Mouse (Mus musculus) urinary bladder, adult 2 months (tissue): ENCODE measurements at regions not wholly inside any gene's neighbourhood (a gene's known extent, or its start where the extent isn't known, plus 50 kb on each side); places are given as distances from the start of the nearest gene placed in this dataset.

ENCODE experiments used
- DNase-seq: peaks from one replicate; pipeline ENCODE4 v3.0.0; 2022; ENCODE audit warnings: low spot score

DNA sequence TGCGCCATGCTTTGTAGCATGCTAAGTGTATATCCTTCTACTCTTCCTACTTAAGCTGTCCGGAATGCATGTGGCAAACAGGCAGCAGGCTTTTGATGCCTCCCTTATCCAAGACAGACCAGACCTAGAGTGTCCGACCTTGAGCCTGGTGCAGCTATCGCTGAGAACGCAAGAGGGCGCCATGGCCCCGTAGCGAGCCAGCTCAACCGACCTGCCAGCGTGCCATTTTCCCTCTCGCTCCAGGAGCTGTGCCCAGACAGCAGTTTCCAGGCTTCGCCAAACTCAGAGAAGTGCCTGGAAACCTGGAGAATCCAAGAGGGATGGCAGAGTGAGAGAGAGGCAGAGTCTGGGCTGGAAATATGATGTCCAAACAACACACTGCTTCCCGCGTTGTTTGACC is 155.8 kb upstream of the Gm12830 start:
- DNase-seq: peak; percentile 69

DNA sequence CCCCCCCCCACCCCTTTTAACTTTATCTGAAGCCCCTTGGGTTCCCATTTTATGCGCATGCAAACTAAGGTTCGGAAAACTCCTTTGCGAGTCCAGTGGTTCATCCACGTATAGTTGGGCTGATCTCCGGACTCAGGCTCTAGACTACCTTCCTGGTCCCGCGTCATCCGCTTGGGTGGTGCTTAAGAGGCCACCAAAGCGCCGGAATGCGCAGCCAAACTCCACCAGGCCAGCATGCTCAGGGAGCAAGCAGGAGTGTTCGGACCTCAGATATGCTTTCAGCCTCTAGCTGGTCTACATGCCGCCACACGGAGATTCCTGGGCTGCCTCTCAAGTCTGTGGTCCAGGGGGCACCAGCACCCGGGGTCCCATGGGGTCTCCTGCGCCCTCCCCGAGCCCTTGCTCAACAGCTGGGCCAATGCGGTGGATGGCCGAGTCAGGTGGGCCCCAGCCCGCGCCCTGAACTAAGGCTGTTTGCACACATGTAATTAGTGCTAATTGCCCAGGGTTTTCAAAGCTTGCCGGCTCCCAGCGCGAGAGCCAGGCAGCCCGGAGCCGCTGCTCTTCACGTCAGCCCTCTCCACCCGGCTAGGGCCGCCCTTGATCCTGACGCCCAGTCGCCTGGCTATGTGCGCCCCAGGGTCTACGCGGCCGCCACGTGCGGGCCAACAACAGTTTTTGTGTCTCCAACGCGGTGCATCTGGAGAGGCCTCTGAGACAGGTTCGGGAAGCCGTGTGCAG is 155.1 kb upstream of the Gm12830 start:
- no peak for DNase-seq

- DNase-seq: no peak
These were observed 154.6 kb upstream of the Gm12830 start for GRCm38 (mm10) chr4:114666979-114667328.

DNA sequence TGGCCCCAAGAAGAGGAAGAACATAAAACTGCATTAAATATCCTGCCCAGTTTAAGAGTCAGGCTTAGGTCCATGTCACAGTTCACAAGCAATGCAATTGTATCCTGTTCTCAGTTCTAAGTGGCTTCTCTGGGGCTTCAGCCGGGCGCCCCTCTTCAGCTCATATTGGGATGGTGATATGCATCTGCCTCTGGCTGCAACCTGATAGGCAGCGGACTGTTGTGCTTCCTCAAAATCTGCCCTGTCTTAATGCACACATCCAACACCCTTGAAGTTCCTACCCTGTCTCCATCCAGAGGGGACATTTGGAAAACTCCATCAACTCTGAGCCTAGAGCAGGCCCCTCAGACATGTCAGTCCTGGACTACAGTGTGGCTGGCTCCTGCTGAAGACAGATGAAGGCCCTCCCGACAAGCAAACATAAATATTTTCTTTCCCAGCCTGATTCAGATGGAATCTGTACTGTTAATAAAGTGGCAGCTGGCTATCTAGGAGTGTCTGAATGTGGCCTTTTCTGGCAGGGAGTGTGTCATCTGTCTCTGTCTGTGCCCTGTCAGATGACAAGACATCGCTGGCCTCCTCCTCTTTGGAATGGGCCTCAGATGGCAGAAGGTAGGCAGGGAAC is 149.3 kb upstream of the Gm12830 start:
- DNase-seq: no peak

DNA sequence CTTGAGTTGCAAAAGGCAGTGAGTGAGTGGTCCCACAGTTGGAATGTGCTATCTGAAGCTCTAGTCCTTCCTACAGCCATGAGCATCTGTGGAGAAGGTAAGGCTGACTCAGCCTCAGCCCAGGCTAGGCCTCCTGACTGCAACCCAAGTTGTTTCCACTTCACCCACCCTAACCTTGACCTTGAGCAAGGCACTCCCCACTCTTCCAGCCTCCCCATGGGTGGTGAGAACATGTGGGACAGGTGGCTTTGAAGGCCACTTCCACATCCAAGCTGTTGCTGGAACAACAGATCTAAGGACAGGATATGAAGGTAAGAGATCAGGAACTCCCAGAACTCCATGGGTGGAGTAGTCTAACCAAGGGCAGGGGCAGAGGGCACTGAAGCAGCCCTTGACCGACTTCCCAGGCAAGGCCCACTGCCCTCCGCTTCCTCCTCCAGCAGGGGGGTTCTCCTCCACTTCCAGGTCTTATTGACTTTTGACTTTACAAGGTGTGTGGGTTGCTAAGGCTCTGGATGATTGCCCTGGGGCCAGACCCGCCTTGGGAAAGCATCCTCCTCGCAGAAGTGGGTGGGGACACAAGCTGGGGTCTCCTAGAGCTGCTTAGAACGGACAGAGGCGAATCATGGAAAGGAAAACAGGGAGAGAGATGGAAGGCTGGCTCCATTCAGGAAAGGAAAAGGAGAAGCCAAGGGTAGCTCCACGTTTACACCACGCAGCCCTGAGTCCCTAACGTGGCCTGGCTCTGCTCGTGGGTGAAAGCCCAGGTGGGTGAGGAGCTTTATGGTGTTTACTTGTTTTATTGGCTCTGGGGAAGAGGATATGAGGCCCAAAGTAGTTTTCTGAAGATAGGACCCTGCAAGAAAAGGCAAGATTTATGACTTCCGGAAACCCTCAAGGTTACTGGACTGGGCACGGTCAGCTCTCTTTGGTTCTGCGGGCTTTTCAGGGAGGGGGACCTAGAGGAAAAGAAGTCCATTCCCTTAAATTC is 144.3 kb upstream of the Gm12830 start:
- DNase-seq: no peak

GRCm38 (mm10) chr4:114678053-114678941 is 143.2 kb upstream of the Gm12830 start:
- no peak for DNase-seq

DNA sequence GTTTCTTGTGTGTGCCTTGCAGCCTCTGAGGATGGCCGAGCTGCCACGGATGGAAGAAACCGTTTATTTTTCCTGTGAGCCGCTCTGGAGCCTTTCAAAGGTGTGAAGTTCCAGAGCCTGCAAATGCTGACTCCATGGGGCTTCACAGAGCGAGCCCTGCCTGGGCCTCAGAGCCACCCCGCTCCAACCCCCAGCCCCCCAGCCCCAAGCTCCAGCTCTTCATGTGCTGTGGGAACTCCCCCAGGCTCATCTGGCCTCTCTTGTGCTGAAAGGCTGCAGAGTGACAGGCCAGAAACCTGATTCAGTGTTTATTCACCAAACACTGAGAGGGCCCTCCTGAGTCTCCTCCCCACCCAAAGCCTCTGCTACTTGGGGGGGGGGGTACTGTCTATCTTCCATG is 141.2 kb upstream of the Gm12830 start:
- no peak for DNase-seq

- DNase-seq: no peak
These were observed 138.6 kb upstream of the Gm12830 start for GRCm38 (mm10) chr4:114682955-114683354.

- DNase-seq: no peak
These were observed 137.8 kb upstream of the Gm12830 start for GRCm38 (mm10) chr4:114683696-114684095.

DNA sequence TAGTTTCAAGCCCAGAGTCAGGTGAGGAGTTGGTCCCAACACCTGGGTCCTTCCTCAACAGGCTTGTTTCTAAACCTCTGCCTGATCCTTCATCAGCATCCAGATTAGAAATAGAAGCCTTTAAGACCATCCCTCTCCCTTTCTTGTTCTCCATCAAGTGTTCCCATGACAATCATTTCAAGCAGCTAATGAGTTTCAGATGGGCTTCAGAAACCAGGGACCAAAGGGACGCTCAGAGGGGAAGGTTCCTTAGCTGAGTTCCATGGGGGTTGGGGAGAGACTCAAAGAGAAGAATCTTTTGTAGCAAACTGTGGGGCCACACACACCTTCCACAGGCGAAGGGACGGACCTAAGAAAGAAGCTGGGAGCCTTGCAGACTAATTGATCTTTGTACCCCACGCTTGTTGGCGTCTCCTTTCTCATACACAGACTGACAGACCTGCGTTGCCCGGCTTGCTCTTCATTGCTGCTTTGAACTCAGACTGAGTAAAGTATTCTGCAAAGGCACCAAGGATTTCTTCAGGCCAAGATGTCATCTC is 136.6 kb upstream of the Gm12830 start:
- no peak for DNase-seq

- no peak for DNase-seq
These were observed 136.1 kb upstream of the Gm12830 start for GRCm38 (mm10) chr4:114685454-114685853.

GRCm38 (mm10) chr4:114686091-114686490 is 135.4 kb upstream of the Gm12830 start:
- DNase-seq: no peak

GRCm38 (mm10) chr4:114688356-114688972 is 133.1 kb upstream of the Gm12830 start:
- no peak for DNase-seq

GRCm38 (mm10) chr4:114688973-114689371 is 132.6 kb upstream of the Gm12830 start:
- DNase-seq: no peak

GRCm38 (mm10) chr4:114705586-114705985 is 115.9 kb upstream of the Gm12830 start:
- no peak for DNase-seq

DNA sequence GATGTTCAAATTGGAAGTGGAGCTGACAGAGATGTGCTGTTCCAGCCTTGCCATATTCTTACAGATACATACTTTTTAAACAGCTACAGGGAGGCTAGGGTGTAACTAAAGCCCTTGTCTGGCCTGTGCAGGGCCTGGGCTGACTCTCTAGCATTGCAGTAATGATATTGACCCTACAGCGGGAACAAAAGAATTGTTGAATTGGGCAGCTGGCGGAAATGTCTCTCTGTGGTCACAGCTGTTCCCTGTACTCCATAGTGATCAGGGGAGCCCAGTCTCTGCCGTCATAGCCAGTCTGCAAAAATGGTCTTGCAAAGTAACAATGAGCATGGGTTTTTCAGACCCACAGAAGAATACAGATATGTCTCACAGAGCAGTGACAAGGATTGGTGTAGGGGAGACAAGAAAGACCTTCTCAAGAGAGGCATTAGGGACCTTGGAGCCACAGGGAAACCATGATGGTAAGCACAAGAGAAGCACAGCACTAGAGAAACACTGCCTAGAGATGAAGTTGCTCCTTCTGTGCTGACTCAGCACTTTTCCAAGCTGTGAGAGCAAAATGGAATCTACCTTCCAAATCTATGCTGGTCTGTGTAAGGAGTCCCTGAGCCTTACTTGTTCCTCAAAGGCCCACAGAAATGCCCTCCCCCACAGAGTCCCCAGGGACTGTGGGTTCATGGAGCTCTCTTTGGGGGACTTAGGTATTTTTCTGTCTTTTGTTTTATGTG is 111.2 kb upstream of the Gm12830 start:
- no peak for DNase-seq

GRCm38 (mm10) chr4:114711082-114711481 is 110.4 kb upstream of the Gm12830 start:
- DNase-seq: no peak

DNA sequence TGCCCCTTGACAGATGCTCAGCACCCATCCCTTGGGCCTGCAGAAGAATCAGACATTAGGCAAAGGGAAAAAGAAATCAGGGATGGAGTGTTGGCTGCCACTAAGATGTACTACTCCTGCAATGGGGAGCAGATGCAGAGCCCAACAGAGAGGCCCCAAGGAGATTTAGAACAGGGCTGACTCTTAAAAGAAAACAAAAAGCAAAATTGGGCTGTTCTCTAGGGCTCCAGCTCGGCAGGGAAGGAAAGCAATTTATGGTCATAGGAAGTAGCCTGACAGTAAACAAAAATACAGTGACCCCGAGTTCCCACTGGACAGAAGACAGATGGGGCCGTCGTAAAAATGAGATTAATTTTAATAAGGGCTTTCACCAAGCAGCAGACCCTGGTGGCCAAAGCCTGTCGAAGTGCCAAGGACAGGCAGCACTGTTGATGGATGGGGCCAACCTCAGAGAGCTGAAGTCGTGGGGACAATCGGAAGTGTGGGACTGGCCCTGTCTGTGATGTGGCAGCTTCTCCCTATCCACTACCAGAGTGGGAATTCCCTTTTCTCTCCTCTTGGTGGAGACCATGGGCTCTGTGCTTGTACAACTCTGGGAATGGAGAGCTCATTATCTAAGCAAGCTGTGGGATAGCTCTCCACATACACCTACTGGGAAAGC is 109.4 kb upstream of the Gm12830 start:
- no peak for DNase-seq

DNA sequence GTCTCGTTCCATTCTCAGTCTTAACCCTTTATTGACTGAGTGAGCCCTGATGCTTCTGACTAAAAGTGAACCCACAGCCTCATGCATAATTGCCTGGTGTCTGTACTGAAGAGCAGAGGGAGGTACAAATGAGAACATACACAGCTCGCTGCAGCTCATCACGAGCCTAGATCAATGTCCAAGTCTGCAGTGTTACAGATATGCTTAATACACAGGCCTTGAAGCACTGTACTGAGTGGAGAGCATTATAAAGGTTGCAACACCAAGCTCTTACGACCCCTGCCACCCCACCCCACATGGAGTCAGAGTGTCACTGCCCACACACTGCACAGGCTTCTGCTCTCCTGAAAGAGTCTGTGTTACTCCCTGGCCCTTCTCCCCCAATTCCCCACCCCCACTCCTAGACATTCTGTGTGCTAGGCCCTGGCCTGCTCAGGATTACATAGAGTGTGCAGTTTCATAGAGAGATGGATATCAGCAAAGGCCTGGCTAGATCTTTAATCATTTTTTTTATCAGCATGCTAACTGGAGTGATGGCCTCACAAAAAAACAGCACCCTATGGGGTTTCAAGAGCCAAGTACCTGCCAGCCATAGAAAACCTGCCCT is 108.5 kb upstream of the Gm12830 start:
- DNase-seq: no peak
